Mouse (Mus musculus) forebrain, embryonic 10.5 days (tissue): Measurements from ENCODE around the gene Ptcd1. TPM values are rescaled to one million over a fixed set of nuclear protein-coding genes. Genes with fewer than 3 reads are reported as not detected.
"Not testable (repeated sequence)": the region's sequence is repeated elsewhere in the genome, so short reads cannot be mapped to it uniquely, and the experiment has no call there.

Experiments used
- DNase-seq: peaks from one replicate; pipeline ENCODE4 v3.0.0-alpha.2; 2017; ENCODE audit warnings: low spot score; ENCODE audit errors: extremely low spot score
- H3K27ac ChIP-seq: fragments of 300-500 bp; sonication (generic); 2 replicates; pipeline ENCODE4 v1.5.1; 2016; ENCODE audit warnings: mild to moderate bottlenecking
- H3K27me3 ChIP-seq: fragments of 300-500 bp; sonication (generic); 2 replicates; pipeline ENCODE4 v1.6.1; 2016; ENCODE audit warnings: mild to moderate bottlenecking; ENCODE audit not compliant: poor library complexity, severe bottlenecking
- H3K36me3 ChIP-seq: fragments of 300-500 bp; sonication (generic); replicated peaks from 2 replicates; pipeline ENCODE4 v1.6.1; 2016; ENCODE audit warnings: mild to moderate bottlenecking, moderate library complexity
- H3K4me1 ChIP-seq: fragments of 300-500 bp; sonication (generic); 2 replicates; pipeline ENCODE4 v1.6.1; 2016
- H3K4me3 ChIP-seq: fragments of 300-500 bp; sonication (generic); 2 replicates; pipeline ENCODE4 v1.5.1; 2016; ENCODE audit warnings: mild to moderate bottlenecking, moderate library complexity
- H3K9me3 ChIP-seq: fragments of 300-500 bp; sonication (generic); 2 replicates; pipeline ENCODE4 v1.6.1; 2016; ENCODE audit warnings: mild to moderate bottlenecking, moderate library complexity
- WGBS: fragments of 180-500 bp; shearing (Covaris S2); methylation state at CpG from one replicate; pipeline ENCODE4 v1.1.7; 2016; 5-methylcytosine and 5-hydroxymethylcytosine counted together
- polyA plus RNA-seq: library from polyadenylated mRNA; unstranded; fragments of >200 nt; fragmentation: Nextera tagmentation; extraction: Ambion mirVana; gene quantifications from 2 replicates; pipeline ENCODE4 v1.2.1, GENCODE M21; 2016

The Ptcd1 gene
- polyA plus RNA-seq = 17.5 and 18.9 TPM in 2 replicates

GRCm38 (mm10) chr5:145166536-145167305 is at the start of gene Ptcd1, which contains the start of gene Cpsf4:
Gene Ptcd1 (minus strand): TSS chr5:145167108.
Gene Cpsf4 (plus strand): TSS chr5:145167213.
- WGBS = under 1% methylated on average over 51 of the region's 51 CpGs
- no peaks in the 10 kb centered on the region for H3K9me3 ChIP-seq
- peak within 1 kb of the TSS; percentile 89 for H3K4me3 ChIP-seq
- peaks cover 25% of the 10 kb centered on the region for H3K4me1 ChIP-seq
- peaks cover 56% of the 10 kb centered on the region for H3K36me3 ChIP-seq
- peak; percentile 100 for DNase-seq
- no peaks in the 10 kb centered on the region for H3K27me3 ChIP-seq
- peak within 1 kb of the TSS; percentile 93 for H3K27ac ChIP-seq

DNA sequence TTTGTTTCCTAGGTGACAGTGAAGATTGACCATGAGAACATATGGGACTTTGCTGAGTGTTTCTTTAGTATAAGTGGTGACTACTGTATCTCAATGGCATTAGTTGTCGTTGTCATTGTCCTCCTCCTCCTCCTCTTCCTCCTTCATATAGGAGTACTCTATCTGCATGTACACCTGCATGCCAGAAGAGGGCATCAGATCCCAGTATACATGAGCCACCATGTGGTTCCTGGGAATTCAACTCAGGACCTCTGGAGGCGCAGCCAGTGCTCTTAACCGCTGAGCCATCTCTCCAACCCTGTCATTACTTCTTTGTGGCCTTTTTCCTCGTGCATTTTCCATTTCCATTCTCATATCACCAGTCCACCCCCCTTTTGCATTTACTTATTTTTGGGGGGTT is 47.8 kb upstream of the Ptcd1 start:
- no peak for DNase-seq
- H3K36me3 ChIP-seq = peaks cover 76% of the 10 kb centered on the region
- no peaks in the 10 kb centered on the region for H3K27me3 ChIP-seq
- H3K4me1 ChIP-seq = no peaks in the 10 kb centered on the region
- H3K4me3 ChIP-seq = no peak overlapping the region
- WGBS = 68% methylated on average over 4 of the region's 4 CpGs
- H3K27ac ChIP-seq = no peak overlapping the region
- H3K9me3 ChIP-seq = no peaks in the 10 kb centered on the region

- no peaks in the 10 kb centered on the region for H3K9me3 ChIP-seq
- no peak overlapping the region for H3K27ac ChIP-seq
- 92% methylated on average over 3 of the region's 3 CpGs for WGBS
- H3K4me1 ChIP-seq = no peaks in the 10 kb centered on the region
- H3K27me3 ChIP-seq = no peaks in the 10 kb centered on the region
- peaks cover 76% of the 10 kb centered on the region for H3K36me3 ChIP-seq
- no peak for DNase-seq
- no peak overlapping the region for H3K4me3 ChIP-seq
Measured at GRCm38 (mm10) chr5:145213505-145213904, 46.6 kb upstream of the Ptcd1 start.

DNA sequence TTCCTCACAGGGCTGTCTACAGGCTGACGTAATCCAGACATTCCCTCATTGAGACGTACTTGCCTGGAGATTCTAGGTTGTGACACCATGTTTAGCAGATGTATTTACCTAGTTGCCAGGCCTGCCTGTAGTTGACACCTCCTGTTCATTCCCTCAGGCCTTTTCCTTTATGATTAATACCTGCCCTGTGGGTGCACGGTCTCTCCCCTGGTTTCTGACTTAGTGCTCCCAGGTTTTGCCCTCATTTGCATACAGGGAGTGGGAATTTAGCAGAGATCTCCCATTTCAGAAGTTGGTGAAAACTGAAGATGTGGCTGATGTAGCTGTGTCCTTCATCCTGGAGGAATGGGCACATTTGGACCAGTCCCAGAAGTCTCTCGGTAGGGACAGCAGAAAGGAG is 45.3 kb upstream of the Ptcd1 start:
- Histone ChIP-seq H3K4me3 (no peak overlapping the region), H3K36me3 (peaks cover 77% of the 10 kb centered on the region)

GRCm38 (mm10) chr5:145211340-145211739 is 44.4 kb upstream of the Ptcd1 start:
- Histone ChIP-seq H3K36me3 (peaks cover 85% of the 10 kb centered on the region), H3K9me3 (no peaks in the 10 kb centered on the region), H3K27ac (no peak overlapping the region), H3K4me3 (no peak overlapping the region), H3K4me1 (no peaks in the 10 kb centered on the region), H3K27me3 (no peaks in the 10 kb centered on the region)
- WGBS = 96% methylated on average over 4 of the region's 4 CpGs
- DNase-seq = no peak

More for the DNA sequence above, 45.3 kb upstream of the Ptcd1 start:
- WGBS = 93% methylated on average over 4 of the region's 4 CpGs
- H3K4me1 ChIP-seq = no peaks in the 10 kb centered on the region
- DNase-seq = no peak
- no peaks in the 10 kb centered on the region for H3K9me3 ChIP-seq
- no peaks in the 10 kb centered on the region for H3K27me3 ChIP-seq
- H3K27ac ChIP-seq = no peak overlapping the region

DNA sequence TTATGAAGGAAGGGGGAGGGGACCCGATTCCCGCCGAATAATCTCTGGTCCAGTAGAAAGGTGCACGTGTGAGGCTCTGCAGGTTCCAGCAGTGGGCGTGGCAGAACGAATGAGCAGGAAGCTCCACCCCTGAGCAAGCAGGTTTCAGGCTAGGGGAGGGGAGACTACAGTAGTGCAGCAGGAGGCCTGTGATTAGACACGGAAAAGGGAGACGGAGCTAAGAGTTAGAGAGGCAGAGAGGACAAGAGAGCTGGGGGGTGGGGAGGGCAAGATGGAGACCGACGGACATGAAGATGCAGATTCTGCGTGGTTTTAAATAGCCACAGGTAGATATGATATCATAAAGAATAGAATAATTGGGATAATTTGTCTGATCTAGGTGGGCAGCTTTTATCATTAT is 41.5 kb upstream of the Ptcd1 start:
- H3K4me3 ChIP-seq, DNase-seq, H3K27me3 ChIP-seq, H3K9me3 ChIP-seq, H3K27ac ChIP-seq: not testable (repeated sequence)
- peaks cover 17% of the 10 kb centered on the region for H3K4me1 ChIP-seq
- 42% methylated on average over 11 of the region's 11 CpGs for WGBS
- H3K36me3 ChIP-seq = peaks cover 66% of the 10 kb centered on the region

DNA sequence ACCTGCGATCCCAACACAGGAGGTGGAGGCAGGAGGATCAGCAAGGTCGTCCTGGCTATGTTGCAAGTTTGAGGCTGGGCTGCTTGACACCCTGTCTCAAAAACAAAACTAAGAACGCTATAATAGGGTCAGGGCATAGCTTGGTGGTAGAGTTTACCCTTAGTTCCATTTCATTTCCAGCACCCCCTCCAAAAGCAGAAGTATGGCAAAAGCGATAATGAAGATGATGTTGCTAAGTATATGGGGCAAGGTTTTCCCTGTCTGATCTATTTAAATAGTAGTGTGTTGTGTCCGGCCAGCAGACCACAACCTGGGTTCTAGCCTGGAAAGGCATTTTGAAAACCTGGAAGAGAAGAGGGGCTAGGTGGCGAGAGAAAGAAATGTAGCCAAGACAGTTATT is 41.0 kb upstream of the Ptcd1 start:
- 87% methylated on average over 6 of the region's 6 CpGs for WGBS
- no peak for DNase-seq
- no peak overlapping the region for H3K27ac ChIP-seq
- H3K9me3 ChIP-seq = no peaks in the 10 kb centered on the region
- H3K4me1 ChIP-seq = peaks cover 20% of the 10 kb centered on the region
- H3K27me3 ChIP-seq = no peaks in the 10 kb centered on the region
- peaks cover 62% of the 10 kb centered on the region for H3K36me3 ChIP-seq
- H3K4me3 ChIP-seq = no peak overlapping the region

DNA sequence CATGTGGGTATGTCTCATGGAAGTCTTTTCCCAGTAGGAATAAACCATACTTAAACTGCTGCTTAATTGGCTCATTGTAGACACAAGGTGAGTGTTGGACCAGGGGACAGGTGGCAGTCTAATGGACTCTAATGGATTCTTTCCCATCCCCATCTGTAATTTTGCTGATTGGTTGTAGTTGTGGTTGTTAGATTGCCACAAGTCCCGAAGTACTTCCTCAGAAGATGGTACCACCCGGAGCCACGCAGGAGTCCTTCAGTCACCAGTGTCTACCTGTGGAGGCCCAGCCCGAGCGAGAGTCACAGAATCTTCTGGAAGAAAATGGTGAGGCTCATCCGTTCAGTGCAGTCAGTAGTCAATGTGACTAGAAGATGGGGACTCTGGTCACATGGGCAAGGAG is 40.5 kb upstream of the Ptcd1 start:
- Histone ChIP-seq H3K9me3 (no peaks in the 10 kb centered on the region), H3K36me3 (peaks cover 56% of the 10 kb centered on the region), H3K27ac (no peak overlapping the region), H3K4me3 (no peak overlapping the region), H3K27me3 (no peaks in the 10 kb centered on the region), H3K4me1 (peaks cover 20% of the 10 kb centered on the region)
- 92% methylated on average over 6 of the region's 6 CpGs for WGBS
- DNase-seq = no peak

GRCm38 (mm10) chr5:145205041-145205440 is 38.1 kb upstream of the Ptcd1 start:
- no peaks in the 10 kb centered on the region for H3K27me3 ChIP-seq
- peak overlapping the region; percentile 67 for H3K4me3 ChIP-seq
- no peak overlapping the region for H3K27ac ChIP-seq
- WGBS = 31% methylated on average over 9 of the region's 9 CpGs
- peaks cover 32% of the 10 kb centered on the region for H3K4me1 ChIP-seq
- DNase-seq = no peak
- no peaks in the 10 kb centered on the region for H3K9me3 ChIP-seq
- H3K36me3 ChIP-seq = peaks cover 34% of the 10 kb centered on the region

DNA sequence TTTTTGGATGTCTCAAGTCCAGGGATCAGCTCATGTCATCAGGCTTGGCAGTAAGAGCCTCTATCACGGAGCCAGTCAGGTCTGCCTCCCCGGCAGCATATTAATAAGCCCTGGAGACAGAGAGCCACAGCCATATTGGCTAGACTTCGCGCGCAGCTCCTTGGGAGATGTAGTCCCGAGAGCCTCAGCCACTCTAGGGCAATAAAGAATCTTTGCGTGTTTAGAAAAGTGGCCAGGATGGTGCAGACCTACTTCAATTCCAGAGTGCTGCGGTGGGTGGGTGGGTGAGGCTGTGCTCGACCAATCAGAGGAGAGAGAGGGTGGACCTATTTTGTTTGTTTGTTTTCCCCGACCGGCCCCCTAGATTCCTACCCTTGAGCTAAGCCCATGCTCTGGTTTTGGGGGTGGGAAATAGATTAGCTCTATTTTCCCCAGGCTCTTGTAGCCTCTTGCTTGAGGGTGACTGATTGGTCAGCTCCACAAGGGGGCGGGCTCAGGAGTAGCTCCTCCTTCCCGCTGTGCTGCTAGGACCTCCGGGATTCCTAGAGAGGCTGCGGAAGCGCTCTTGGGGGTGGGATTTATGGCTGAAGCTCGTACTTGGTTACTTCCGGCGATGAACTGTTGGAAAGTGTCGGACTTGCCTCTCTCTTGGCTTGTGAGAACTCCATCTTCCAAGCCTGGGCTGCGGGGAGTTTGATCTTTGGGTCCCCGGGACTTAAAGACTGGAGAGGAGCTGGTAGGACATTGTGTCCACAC is 37.2 kb upstream of the Ptcd1 start, which contains the start of gene Zkscan5:
Zkscan5 (plus strand) TSS at position 627 of the 756 bp plus-strand sequence.
- Histone ChIP-seq H3K36me3 (peaks cover 24% of the 10 kb centered on the region), H3K4me1 (peaks cover 32% of the 10 kb centered on the region), H3K27ac (peak within 1 kb of the TSS; percentile 80), H3K4me3 (peak within 1 kb of the TSS; percentile 67), H3K9me3 (no peaks in the 10 kb centered on the region), H3K27me3 (no peaks in the 10 kb centered on the region)
- peak; percentile 96 for DNase-seq
- under 1% methylated on average over 22 of the region's 22 CpGs for WGBS

DNA sequence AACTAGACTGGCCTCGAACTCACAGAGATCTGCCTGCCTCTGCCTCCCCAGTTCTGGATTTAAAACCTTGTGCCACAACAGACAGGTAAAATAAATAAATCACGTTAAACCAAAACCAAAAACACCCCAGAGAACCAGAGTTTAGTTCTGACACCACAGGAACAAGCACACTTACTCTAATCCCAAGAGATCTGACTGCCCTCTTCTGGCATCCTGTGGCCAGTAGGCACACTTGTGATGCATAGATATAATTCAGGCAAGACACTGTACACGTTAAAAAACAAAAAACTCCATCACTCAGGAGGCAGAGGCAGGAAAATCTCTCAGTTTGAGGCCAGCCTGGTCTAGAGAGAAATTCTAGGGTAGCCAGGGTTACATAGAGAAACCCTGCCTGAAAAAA is 35.5 kb upstream of the Ptcd1 start:
- peaks cover 10% of the 10 kb centered on the region for H3K36me3 ChIP-seq
- H3K4me3 ChIP-seq = no peak overlapping the region
- peaks cover 32% of the 10 kb centered on the region for H3K4me1 ChIP-seq
- H3K27ac ChIP-seq = no peak overlapping the region
- no peaks in the 10 kb centered on the region for H3K9me3 ChIP-seq
- WGBS = 51% methylated on average over 3 of the region's 3 CpGs
- H3K27me3 ChIP-seq = no peaks in the 10 kb centered on the region
- no peak for DNase-seq

DNA sequence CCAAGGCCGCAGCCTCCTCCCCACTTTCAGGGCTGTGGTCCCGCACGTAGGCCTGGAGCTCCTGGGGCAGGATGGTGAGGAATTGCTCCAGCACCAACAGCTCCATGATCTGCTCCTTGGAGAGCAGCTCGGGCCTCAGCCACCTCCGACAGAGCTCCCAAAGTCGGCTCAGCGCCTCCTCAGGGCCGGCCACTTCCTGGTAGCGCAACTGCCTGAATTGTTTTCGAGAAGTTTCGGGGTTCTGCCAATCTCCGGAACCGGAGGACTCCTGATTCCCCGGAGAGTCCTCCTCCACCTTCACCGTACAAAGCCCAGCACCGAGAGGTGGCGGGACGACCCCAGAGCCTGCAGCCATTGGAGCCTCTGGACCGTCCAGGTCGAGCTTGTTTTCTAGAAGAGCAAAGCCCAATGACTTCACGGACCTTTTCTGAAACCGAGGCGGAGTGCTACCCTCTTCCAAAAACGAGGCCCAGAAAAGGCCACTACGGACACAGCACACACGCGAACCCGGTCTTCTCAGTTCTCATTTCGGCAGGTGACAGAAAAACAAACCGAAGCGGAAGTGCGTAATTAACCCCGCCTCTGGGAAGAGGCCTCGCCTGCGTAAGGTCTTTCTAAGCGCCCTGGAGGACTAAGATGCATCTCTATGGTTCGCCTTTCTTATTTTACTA is 34.5 kb upstream of the Ptcd1 start, which contains the start of gene Zkscan14:
Zkscan14 (minus strand) TSS at position 548 of the 671 bp plus-strand sequence.
- H3K9me3 ChIP-seq = no peaks in the 10 kb centered on the region
- no peaks in the 10 kb centered on the region for H3K36me3 ChIP-seq
- peak; percentile 78 for DNase-seq
- no peaks in the 10 kb centered on the region for H3K27me3 ChIP-seq
- H3K4me1 ChIP-seq = peaks cover 32% of the 10 kb centered on the region
- peak within 1 kb of the TSS; percentile 84 for H3K4me3 ChIP-seq
- WGBS = 2% methylated on average over 37 of the region's 37 CpGs
- peak within 1 kb of the TSS; percentile 80 for H3K27ac ChIP-seq
